Mouse (Mus musculus) MEL (cell line): Measurements from ENCODE around the gene Hoxa9. TPM values are rescaled to one million over a fixed set of nuclear protein-coding genes. Genes with fewer than 3 reads are reported as not detected.

Source experiments
- DNase-seq: peaks from one replicate; pipeline ENCODE4 v3.0.0; 2011; ENCODE audit warnings: low read depth, low spot score
- H3K27ac ChIP-seq: 2 replicates; pipeline ENCODE4 v1.5.1; 2012; ENCODE audit warnings: low read depth, mild to moderate bottlenecking, control low read depth, low read length, moderate library complexity; ENCODE audit not compliant: control insufficient read depth
- H3K27me3 ChIP-seq, 2 experiments: fragments of 150-350 bp in 1 of 2; sonication (generic) in 1 of 2; 2 replicates each; pipeline ENCODE4 v1.6.1; 2012; ENCODE audit warnings: low read length in 2 of 2, mild to moderate bottlenecking in 2 of 2, improper control_type of control experiment in 1 of 2, moderate library complexity in 1 of 2; ENCODE audit not compliant: insufficient read depth in 2 of 2, control insufficient read depth in 1 of 2
- H3K36me3 ChIP-seq, 2 experiments: 2 replicates each; pipeline ENCODE4 v1.6.1; 2012 to 2014; ENCODE audit warnings: low read length in 2 of 2, improper control_type of control experiment in 1 of 2, inconsistent platforms in 1 of 2, mild to moderate bottlenecking in 1 of 2; ENCODE audit not compliant: insufficient read depth in 2 of 2, control insufficient read depth in 1 of 2
- H3K4me1 ChIP-seq, 2 experiments: fragments of 150-350 bp in 1 of 2; sonication (generic) in 1 of 2; 2 replicates each; pipeline ENCODE4 v1.6.1; 2012; ENCODE audit warnings: low read length in 2 of 2, improper control_type of control experiment in 1 of 2, mild to moderate bottlenecking in 1 of 2; ENCODE audit not compliant: insufficient read depth in 2 of 2, control insufficient read depth in 1 of 2
- H3K4me3 ChIP-seq, 2 experiments: fragments of 150-350 bp in 1 of 2; sonication (generic) in 1 of 2; 2 replicates each; pipeline ENCODE4 v1.5.1; 2012; ENCODE audit warnings: low read depth in 2 of 2, low read length in 2 of 2, mild to moderate bottlenecking in 2 of 2, moderate library complexity in 2 of 2, control low read depth in 1 of 2, improper control_type of control experiment in 1 of 2; ENCODE audit not compliant: control insufficient read depth in 1 of 2, insufficient read depth in 1 of 2
- H3K79me2 ChIP-seq: 2 replicates; pipeline ENCODE4 v1.6.1; 2012; ENCODE audit warnings: mild to moderate bottlenecking, low read length, moderate library complexity; ENCODE audit not compliant: control insufficient read depth, poor library complexity, insufficient read depth
- H3K9ac ChIP-seq: 2 replicates; pipeline ENCODE4 v1.6.1; 2012; ENCODE audit warnings: low read depth, mild to moderate bottlenecking, control low read depth, low read length, moderate library complexity; ENCODE audit not compliant: control insufficient read depth, poor library complexity, severe bottlenecking
- H3K9me3 ChIP-seq: fragments of 150-350 bp; sonication (generic); replicated peaks from 2 replicates; pipeline ENCODE4 v1.6.1; 2012; ENCODE audit warnings: mild to moderate bottlenecking, low read length, improper control_type of control experiment, moderate library complexity; ENCODE audit not compliant: insufficient read depth
- BHLHE40 ChIP-seq: IDR thresholded peaks from 2 replicates; pipeline ENCODE4 v1.6.1; 2012; ENCODE audit warnings: low read depth, mild to moderate bottlenecking, inconsistent platforms, low read length, improper control_type of control experiment, borderline replicate concordance
- CHD1 ChIP-seq: IDR thresholded peaks from 2 replicates; pipeline ENCODE4 v1.6.1; 2012; ENCODE audit warnings: low read depth, mild to moderate bottlenecking, inconsistent platforms, low read length, improper control_type of control experiment
- CTCF ChIP-seq, 3 experiments: IDR thresholded peaks in 2 of 3; conservative IDR thresholded peaks in 1 of 3; 2 replicates each; pipeline ENCODE4 v1.5.1; 2011 to 2012; ENCODE audit warnings: low read length in 3 of 3, low read depth in 2 of 3, mild to moderate bottlenecking in 2 of 3, improper control_type of control experiment in 1 of 3, inconsistent platforms in 1 of 3, mixed read lengths in 1 of 3, moderate library complexity in 1 of 3; ENCODE audit not compliant: control insufficient read depth in 1 of 3, insufficient read depth in 1 of 3, poor library complexity in 1 of 3, severe bottlenecking in 1 of 3
- E2F4 ChIP-seq: IDR thresholded peaks from 2 replicates; pipeline ENCODE4 v1.6.1; 2011; ENCODE audit warnings: low read depth, low read length, improper control_type of control experiment, borderline replicate concordance
- EP300 ChIP-seq, 2 experiments: IDR thresholded peaks; 2 replicates each; pipeline ENCODE4 v1.6.1; 2011; ENCODE audit warnings: improper control_type of control experiment in 2 of 2, low read length in 2 of 2, low read depth in 1 of 2, mild to moderate bottlenecking in 1 of 2
- JUND ChIP-seq: IDR thresholded peaks from 2 replicates; pipeline ENCODE4 v1.6.1; 2011; ENCODE audit warnings: low read depth, mild to moderate bottlenecking, improper control_type of control experiment, low read length
- MAX ChIP-seq: IDR thresholded peaks from 2 replicates; pipeline ENCODE4 v1.6.1; 2011; ENCODE audit warnings: low read length, improper control_type of control experiment
- MAZ ChIP-seq: IDR thresholded peaks from 2 replicates; pipeline ENCODE4 v1.6.1; 2012; ENCODE audit warnings: low read depth, mild to moderate bottlenecking, inconsistent platforms, low read length, improper control_type of control experiment
- MEF2A ChIP-seq: IDR thresholded peaks from 2 replicates; pipeline ENCODE4 v1.6.1; 2014; ENCODE audit warnings: low read depth, mild to moderate bottlenecking, inconsistent platforms, low read length, improper control_type of control experiment; ENCODE audit not compliant: poor library complexity, insufficient replicate concordance, severe bottlenecking; ENCODE audit errors: extremely low read depth
- MXI1 ChIP-seq: IDR thresholded peaks from 2 replicates; pipeline ENCODE4 v1.6.1; 2011; ENCODE audit warnings: mild to moderate bottlenecking, low read depth, low read length, improper control_type of control experiment
- MYC ChIP-seq: IDR thresholded peaks from 2 replicates; pipeline ENCODE4 v1.6.1; 2011; ENCODE audit warnings: low read depth, mild to moderate bottlenecking, low read length, improper control_type of control experiment, moderate library complexity
- NELFE ChIP-seq: IDR thresholded peaks from 2 replicates; pipeline ENCODE4 v1.6.1; 2011; ENCODE audit warnings: low read depth, low read length, improper control_type of control experiment
- NRF1 ChIP-seq: IDR thresholded peaks from 2 replicates; pipeline ENCODE4 v1.6.1; 2014; ENCODE audit warnings: low read depth, mild to moderate bottlenecking, inconsistent platforms, low read length, improper control_type of control experiment, moderate library complexity; ENCODE audit not compliant: poor library complexity, insufficient read depth, severe bottlenecking
- POLR2A ChIP-seq, 2 experiments: IDR thresholded peaks; 2 replicates each; pipeline ENCODE4 v1.6.1; 2011 to 2012; ENCODE audit warnings: low read length in 2 of 2, mild to moderate bottlenecking in 2 of 2, control low read depth in 1 of 2, improper control_type of control experiment in 1 of 2, low read depth in 1 of 2, moderate library complexity in 1 of 2; ENCODE audit not compliant: control insufficient read depth in 1 of 2, insufficient read depth in 1 of 2, poor library complexity in 1 of 2
- RAD21 ChIP-seq: IDR thresholded peaks from 2 replicates; pipeline ENCODE4 v1.6.1; 2011; ENCODE audit warnings: mild to moderate bottlenecking, low read depth, low read length, improper control_type of control experiment
- RCOR1 ChIP-seq: IDR thresholded peaks from 2 replicates; pipeline ENCODE4 v1.6.1; 2012; ENCODE audit warnings: low read depth, mild to moderate bottlenecking, inconsistent platforms, low read length, improper control_type of control experiment
- SIN3A ChIP-seq: IDR thresholded peaks from 2 replicates; pipeline ENCODE4 v1.6.1; 2012; ENCODE audit warnings: low read length, improper control_type of control experiment, inconsistent platforms
- SMC3 ChIP-seq: IDR thresholded peaks from 2 replicates; pipeline ENCODE4 v1.6.1; 2011; ENCODE audit warnings: low read depth, low read length, improper control_type of control experiment
- TCF12 ChIP-seq: IDR thresholded peaks from 2 replicates; pipeline ENCODE4 v1.6.1; 2014; ENCODE audit warnings: low read depth, mild to moderate bottlenecking, inconsistent platforms, low read length, improper control_type of control experiment, moderate library complexity
- UBTF ChIP-seq: IDR thresholded peaks from 2 replicates; pipeline ENCODE4 v1.6.1; 2012; ENCODE audit warnings: low read depth, mild to moderate bottlenecking, inconsistent platforms, low read length, improper control_type of control experiment, moderate library complexity, borderline replicate concordance; ENCODE audit not compliant: insufficient read depth
- USF1 ChIP-seq: IDR thresholded peaks from 2 replicates; pipeline ENCODE4 v1.6.1; 2014; ENCODE audit warnings: low read depth, mild to moderate bottlenecking, inconsistent platforms, low read length, improper control_type of control experiment, moderate library complexity
- USF2 ChIP-seq, 2 experiments: IDR thresholded peaks; 2 replicates each; pipeline ENCODE4 v1.6.1; 2011 to 2012; ENCODE audit warnings: improper control_type of control experiment in 2 of 2, low read length in 2 of 2, borderline replicate concordance in 1 of 2, inconsistent platforms in 1 of 2, low read depth in 1 of 2, mild to moderate bottlenecking in 1 of 2; ENCODE audit not compliant: insufficient read depth in 1 of 2
- ZKSCAN1 ChIP-seq: IDR thresholded peaks from 2 replicates; pipeline ENCODE4 v1.6.1; 2012; ENCODE audit warnings: low read depth, mild to moderate bottlenecking, inconsistent platforms, low read length, improper control_type of control experiment, moderate library complexity
- ZNF384 ChIP-seq: IDR thresholded peaks from 2 replicates; pipeline ENCODE4 v1.6.1; 2012; ENCODE audit warnings: low read depth, mild to moderate bottlenecking, inconsistent platforms, low read length, improper control_type of control experiment
- polyA plus RNA-seq, 2 experiments: library from polyadenylated mRNA; stranded (reverse) in 1 of 2; unstranded in 1 of 2; fragments of >175 nt in 1 of 2; fragments of >200 nt in 1 of 2; gene quantifications; 2 replicates each; pipeline versions ENCODE4 v1.2.1 to v1.2.4; 2012; ENCODE audit warnings: low replicate concordance in 2 of 2, low read depth in 1 of 2; ENCODE audit not compliant: insufficient read length in 2 of 2, insufficient read depth in 1 of 2, missing spikeins in 1 of 2
- total RNA-seq: library from RNA; depleted of rRNA; stranded (reverse); fragments of 300-350 nt; gene quantifications from 2 replicates; pipeline ENCODE4 v1.2.3, GENCODE M21; 2012

The Hoxa9 gene
- total and polyA plus RNA-seq, 3 experiments = not detected

- Histone ChIP-seq H3K9ac (no peak overlapping the region), H3K36me3 (no peaks in the 10 kb centered on the region), H3K4me1 (no peaks in the 10 kb centered on the region), H3K27me3 (no peaks in the 10 kb centered on the region), H3K27ac (no peak overlapping the region), H3K9me3 (no peaks in the 10 kb centered on the region), H3K4me3 (no peak overlapping the region), H3K79me2 (no peaks in the 10 kb centered on the region)
- TF ChIP-seq CTCF (IDR thresholded peaks at IDR 0.05 in 2 of 3, conservative IDR thresholded peaks at IDR 0.05 in 1 of 3; ENCODE audit: control insufficient read depth in 1 of 3, insufficient read depth in 1 of 3, low read depth in 2 of 3, low read length in 3 of 3, poor library complexity in 1 of 3, severe bottlenecking in 1 of 3) = no peak
- no peak for TF ChIP-seq TCF12
- no peak for TF ChIP-seq SIN3A
- TF ChIP-seq RAD21 = no peak
- no peak for TF ChIP-seq RCOR1
- TF ChIP-seq MAX = no peak
- no peak for TF ChIP-seq JUND
- no peak for TF ChIP-seq MXI1
- TF ChIP-seq E2F4 = no peak
- no peak for TF ChIP-seq MYC
- TF ChIP-seq ZKSCAN1 = no peak
- no peak for TF ChIP-seq USF1
- no peak for TF ChIP-seq CHD1
- TF ChIP-seq SMC3 = no peak
- DNase-seq = no peak
These were observed 12.2 kb downstream of the Hoxa9 start for GRCm38 (mm10) chr6:52218643-52219215.

GRCm38 (mm10) chr6:52217895-52218642, 12.8 kb downstream of the Hoxa9 start:
- Histone ChIP-seq H3K4me3 (no peak overlapping the region), H3K4me1 (no peaks in the 10 kb centered on the region), H3K27me3 (no peaks in the 10 kb centered on the region), H3K79me2 (no peaks in the 10 kb centered on the region), H3K9ac (no peak overlapping the region), H3K9me3 (no peaks in the 10 kb centered on the region), H3K27ac (no peak overlapping the region), H3K36me3 (no peaks in the 10 kb centered on the region)
- TF ChIP-seq NRF1 (no peak), EP300 (IDR thresholded peaks at IDR 0.05; ENCODE audit: low read depth in 1 of 2, low read length in 2 of 2) (no peak), NELFE (no peak), MAZ (no peak), MEF2A (no peak), MAX (no peak), POLR2A (IDR thresholded peaks at IDR 0.05; ENCODE audit: control insufficient read depth in 1 of 2, insufficient read depth in 1 of 2, low read depth in 1 of 2, low read length in 2 of 2, poor library complexity in 1 of 2) (no peak), JUND (no peak), RAD21 (no peak), MXI1 (no peak), USF1 (no peak), CHD1 (no peak), TCF12 (no peak), BHLHE40 (no peak), ZKSCAN1 (no peak), RCOR1 (no peak), UBTF (no peak), SIN3A (no peak), ZNF384 (no peak), USF2 (IDR thresholded peaks at IDR 0.05; ENCODE audit: borderline replicate concordance in 1 of 2, insufficient read depth in 1 of 2, low read depth in 1 of 2, low read length in 2 of 2) (no peak)
- DNase-seq = no peak
